Mouse (Mus musculus) inflammation-experienced regulatory T-cells, adult 6 months (primary cell): ENCODE data around the gene Olfr1160. TPM values are rescaled to one million over a fixed set of nuclear protein-coding genes. Genes with fewer than 3 reads are reported as not detected.
"Not testable (repeated sequence)": the region's sequence is repeated elsewhere in the genome, so short reads cannot be mapped to it uniquely, and the experiment has no call there.

ENCODE experiments used
- ATAC-seq: one replicate; pipeline ENCODE4 v1.8.0; 2017
- polyA plus RNA-seq, 3 experiments: library from polyadenylated mRNA; unstranded; fragments of 100-300 nt; shearing (Covaris generic); gene quantifications; one replicate each; pipeline ENCODE4 v1.2.1; 2017

The Olfr1160 gene
- not detected for polyA plus RNA-seq

DNA sequence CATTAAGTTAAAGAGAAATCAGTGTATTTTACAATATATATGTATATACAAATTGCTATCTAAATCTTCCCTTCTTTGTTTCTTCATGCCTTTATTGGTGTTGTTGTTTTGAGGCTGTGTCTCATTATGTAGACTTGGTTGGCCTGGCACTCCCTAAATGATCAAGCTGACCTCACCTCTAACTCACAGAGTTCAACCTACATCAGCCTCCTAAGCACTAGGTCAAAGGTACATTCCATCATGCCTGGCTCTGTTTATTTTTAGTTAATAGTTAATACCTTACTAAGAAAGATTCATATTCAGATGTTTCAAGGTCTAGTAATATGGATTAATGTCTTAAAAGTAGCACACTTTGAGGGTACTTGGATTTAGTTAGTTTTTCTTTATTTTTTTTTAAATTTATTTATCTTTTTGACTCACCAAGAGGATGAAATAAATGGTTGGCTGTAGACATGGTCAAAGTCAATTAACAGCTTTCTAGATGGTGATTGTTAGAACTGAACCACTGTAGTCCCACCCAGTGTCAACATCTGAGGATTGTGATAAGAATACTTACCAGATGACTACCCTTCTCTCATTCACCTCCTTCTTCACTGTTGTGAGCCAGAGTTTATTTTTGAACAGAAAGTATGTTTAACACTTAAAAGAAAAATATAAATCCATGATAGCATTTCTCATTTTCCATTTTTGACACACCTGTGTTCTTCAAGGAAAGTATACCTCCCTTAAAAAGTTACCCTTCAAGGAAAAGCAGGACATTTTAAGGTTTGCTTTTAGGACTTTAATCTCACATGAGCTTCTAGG is at the start of gene Olfr1160:
TSS of gene Olfr1160 (minus strand) at position 754 of the 804 bp plus-strand sequence.
- no peak for ATAC-seq

- no peak for ATAC-seq
Measured at GRCm38 (mm10) chr2:88051029-88051428, 43.0 kb upstream of the Olfr1160 start, which contains the start of gene Olfr1162. TSS of gene Olfr1162 (minus strand) at chr2:88051129.

- no peak for ATAC-seq
Measured at GRCm38 (mm10) chr2:88037599-88037998, 29.5 kb upstream of the Olfr1160 start, which contains the start of gene Olfr73. TSS of gene Olfr73 (minus strand) at chr2:88037699.

DNA sequence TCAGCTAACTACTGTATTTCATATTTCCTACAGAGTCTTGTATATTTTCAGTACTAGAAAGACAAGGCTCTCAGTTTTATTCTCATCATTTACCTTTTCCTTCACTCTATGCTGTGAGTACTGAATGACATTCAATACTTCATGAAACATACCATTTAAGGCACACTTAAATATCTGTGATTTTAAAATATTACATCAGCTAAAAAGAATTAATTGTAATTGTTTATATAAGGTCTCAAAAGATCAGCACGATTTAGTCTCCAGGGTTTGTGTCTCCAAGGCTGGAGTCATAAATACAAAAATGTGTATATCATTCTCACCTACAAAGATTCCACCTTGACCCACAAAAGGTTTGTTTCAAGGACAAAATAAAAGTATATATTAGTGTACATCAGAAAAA is 14.4 kb upstream of the Olfr1160 start, which contains the start of gene Olfr1161:
TSS of gene Olfr1161 (plus strand) at position 301 of the 400 bp plus-strand sequence.
- not testable (repeated sequence) for ATAC-seq

DNA sequence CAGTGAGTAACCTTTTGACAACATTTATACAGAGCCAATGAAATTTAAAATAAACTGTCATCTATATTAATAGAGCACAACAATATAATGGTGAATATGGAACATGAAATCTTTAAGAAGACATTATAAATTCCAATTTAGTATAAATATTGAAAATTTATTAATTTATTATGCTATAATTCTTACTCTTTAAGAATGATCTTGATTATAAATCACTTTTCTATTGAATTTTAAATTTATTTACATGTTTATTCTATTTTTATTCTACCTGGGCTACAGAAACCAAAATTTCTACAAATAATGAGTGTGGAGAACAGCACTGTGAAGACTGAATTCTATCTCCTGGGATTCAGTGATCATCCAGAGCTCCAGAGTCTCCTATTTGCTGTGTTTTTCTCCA is 18.3 kb downstream of the Olfr1160 start, which contains the start of gene Olfr1158:
TSS of gene Olfr1158 (plus strand) at position 301 of the 400 bp plus-strand sequence.
- no peak for ATAC-seq

DNA sequence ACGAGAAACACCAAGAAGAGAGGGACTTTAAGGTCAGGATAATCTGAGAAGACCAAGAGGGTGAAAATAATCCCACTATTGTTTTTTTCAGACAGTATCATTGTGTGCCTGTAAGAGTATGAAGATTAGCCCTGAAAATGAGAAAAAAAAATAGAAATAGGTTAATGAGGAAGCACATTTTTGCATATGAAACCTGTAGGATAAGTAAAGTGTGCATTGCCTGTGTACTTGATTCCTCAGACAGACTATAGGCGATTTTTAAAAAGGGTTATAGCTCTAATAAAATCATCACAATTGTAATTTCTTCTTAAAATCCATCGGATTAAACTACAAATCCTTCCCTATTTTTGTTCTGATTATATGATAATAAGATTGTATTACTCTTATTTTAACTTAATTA is 33.5 kb downstream of the Olfr1160 start, which contains the start of gene Olfr74:
TSS of gene Olfr74 (minus strand) at position 101 of the 400 bp plus-strand sequence.
- ATAC-seq: no peak

DNA sequence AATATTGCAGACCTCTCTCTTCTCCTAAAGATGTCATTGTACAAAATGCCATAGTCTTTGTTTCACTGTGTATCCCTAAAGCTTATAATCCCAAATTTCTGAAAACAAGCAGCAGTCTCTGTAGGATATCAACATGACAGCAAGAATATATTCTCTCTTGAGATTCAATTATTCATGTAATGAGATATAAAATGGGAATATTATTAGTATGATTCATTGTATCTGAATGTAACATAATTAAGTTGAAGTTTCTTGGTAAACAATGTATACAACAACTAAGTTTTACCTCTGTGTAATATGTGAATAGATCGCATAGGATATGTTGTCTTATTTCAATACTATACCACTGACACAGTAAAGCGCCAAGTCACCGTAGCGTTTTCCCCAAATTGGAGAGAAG is 39.9 kb downstream of the Olfr1160 start, which contains the start of gene Olfr1157:
TSS of gene Olfr1157 (minus strand) at position 101 of the 400 bp plus-strand sequence.
- no peak for ATAC-seq

DNA sequence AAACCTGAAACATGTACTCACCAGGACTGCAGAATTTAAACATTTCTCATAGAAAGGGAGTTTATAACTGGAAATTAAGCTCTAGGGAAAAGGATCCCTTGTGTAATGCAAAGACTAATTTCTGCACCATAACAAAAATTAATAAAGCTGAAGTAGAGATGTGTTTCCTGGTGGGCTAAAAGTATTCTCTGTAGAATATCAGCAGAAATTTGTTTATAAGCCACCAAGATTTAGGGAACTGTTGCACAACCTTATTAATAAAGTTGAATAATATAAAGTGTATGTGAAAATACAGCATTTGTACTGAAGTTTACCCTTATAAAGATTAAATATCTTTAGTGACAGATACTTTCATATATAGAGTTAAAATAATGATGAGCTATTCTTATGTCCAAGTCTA is 55.1 kb downstream of the Olfr1160 start, which contains the start of gene Olfr1156:
TSS of gene Olfr1156 (minus strand) at position 101 of the 400 bp plus-strand sequence.
- no peak for ATAC-seq

Other genes starting within 250 kb of the Olfr1160 start
- gene Olfr152, start 228.8 kb downstream of the Olfr1160 start, polyA plus RNA-seq: not detected
- not detected for gene Olfr1143, start 207.7 kb downstream of the Olfr1160 start, polyA plus RNA-seq
- not detected for gene Olfr1145, start 198.4 kb downstream of the Olfr1160 start, polyA plus RNA-seq
- not detected for gene Olfr1148, start 177.7 kb downstream of the Olfr1160 start, polyA plus RNA-seq
- gene Olfr1150-ps1, start 164.3 kb downstream of the Olfr1160 start, polyA plus RNA-seq: not detected
- not detected for gene Olfr1151, start 152.4 kb downstream of the Olfr1160 start, polyA plus RNA-seq
- gene Olfr1152, start 141.8 kb downstream of the Olfr1160 start, polyA plus RNA-seq: not detected
- not detected for gene Olfr1153, start 113.3 kb downstream of the Olfr1160 start, polyA plus RNA-seq
- not detected for gene Olfr1154, start 103.1 kb downstream of the Olfr1160 start, polyA plus RNA-seq
- gene Olfr1155, start 63.1 kb downstream of the Olfr1160 start, polyA plus RNA-seq: not detected
- gene Olfr1156, start 55.2 kb downstream of the Olfr1160 start, polyA plus RNA-seq: under 1 TPM in 1 of 3 experiments, not detected in 2; 0.23 TPM
- gene Olfr1157, start 40.0 kb downstream of the Olfr1160 start, polyA plus RNA-seq: not detected
- gene Olfr74, start 33.6 kb downstream of the Olfr1160 start, polyA plus RNA-seq: not detected
- gene Olfr1158, start 18.2 kb downstream of the Olfr1160 start, polyA plus RNA-seq: not detected
- gene Olfr1161, start 14.5 kb upstream of the Olfr1160 start, polyA plus RNA-seq: not detected
- gene Olfr73, start 29.4 kb upstream of the Olfr1160 start, polyA plus RNA-seq: not detected
- not detected for gene Olfr1162, start 42.9 kb upstream of the Olfr1160 start, polyA plus RNA-seq
- gene Olfr1163, start 63.6 kb upstream of the Olfr1160 start, polyA plus RNA-seq: not detected
- not detected for gene Olfr1164, start 85.7 kb upstream of the Olfr1160 start, polyA plus RNA-seq
- gene Olfr1166, start 120.0 kb upstream of the Olfr1160 start, polyA plus RNA-seq: not detected
- gene Olfr1167, start 146.9 kb upstream of the Olfr1160 start, polyA plus RNA-seq: under 1 TPM in 1 of 3 experiments, not detected in 2; 0.15 TPM
- under 1 TPM in 1 of 3 experiments, not detected in 2; 0.38 TPM for gene Olfr1168, start 173.6 kb upstream of the Olfr1160 start, polyA plus RNA-seq
- not detected for gene Olfr1170, start 220.1 kb upstream of the Olfr1160 start, polyA plus RNA-seq